Mouse (Mus musculus) olfactory bulb, adult 2 months (tissue): ENCODE data around the gene Ptprt.

ENCODE experiments used
- CTCF ChIP-seq: fragments of 200-500 bp; IDR thresholded peaks from 2 replicates; pipeline ENCODE4 v1.5.1; 2012; ENCODE audit warnings: low read depth, mild to moderate bottlenecking, low read length, moderate library complexity; ENCODE audit not compliant: insufficient read depth
- POLR2A ChIP-seq: fragments of 200-500 bp; IDR thresholded peaks from 2 replicates; pipeline ENCODE4 v1.6.1; 2012; ENCODE audit warnings: mild to moderate bottlenecking, low read depth, low read length, moderate library complexity; ENCODE audit not compliant: insufficient read depth

- TF ChIP-seq CTCF (no peak), POLR2A (no peak)
Observed at GRCm38 (mm10) chr2:162624707-162625106, 36.2 kb downstream of the Ptprt start.
